Mouse (Mus musculus): ENCODE data around the gene Cnot2.

The Cnot2 gene

DNA sequence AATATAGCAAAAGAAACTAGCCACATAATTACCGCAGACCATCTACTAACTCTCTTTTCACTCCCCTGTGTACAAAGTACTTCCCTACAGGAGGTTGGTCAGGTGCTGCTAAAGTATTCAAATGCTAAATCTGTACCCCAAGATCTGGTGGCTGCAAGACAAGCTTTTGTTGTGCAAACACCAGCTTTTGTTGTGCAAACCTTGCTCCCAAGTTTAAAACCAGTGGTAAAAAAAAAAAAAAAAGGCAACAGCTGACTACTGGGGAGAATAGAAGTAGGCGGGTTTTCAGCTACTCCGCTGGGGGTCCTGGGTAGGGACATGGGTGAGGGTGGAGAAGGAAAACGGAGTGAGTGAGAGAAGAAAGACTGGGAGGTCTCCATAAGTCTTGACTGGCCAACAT, 19.1 kb downstream of the Cnot2 start:
- no peak for DNase-seq

DNA sequence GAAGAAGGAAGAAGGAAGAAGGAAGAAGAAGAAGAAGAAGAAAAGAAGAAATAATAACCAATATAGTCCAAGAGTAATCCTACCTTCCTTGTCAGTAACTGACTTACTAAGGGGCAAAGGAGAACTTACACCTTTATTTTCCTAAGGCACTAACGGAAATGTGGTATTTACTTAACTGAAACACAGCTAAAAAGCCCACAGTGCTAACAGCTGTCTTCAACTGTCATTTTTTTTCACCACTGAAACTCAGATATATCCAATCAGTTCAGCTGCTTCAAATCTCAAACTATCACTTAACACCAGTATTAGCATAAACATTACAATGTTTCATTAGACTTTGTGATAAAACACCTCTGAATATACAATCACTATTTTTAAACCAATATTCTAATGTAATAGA, 22.1 kb downstream of the Cnot2 start:
- no peak for DNase-seq

DNA sequence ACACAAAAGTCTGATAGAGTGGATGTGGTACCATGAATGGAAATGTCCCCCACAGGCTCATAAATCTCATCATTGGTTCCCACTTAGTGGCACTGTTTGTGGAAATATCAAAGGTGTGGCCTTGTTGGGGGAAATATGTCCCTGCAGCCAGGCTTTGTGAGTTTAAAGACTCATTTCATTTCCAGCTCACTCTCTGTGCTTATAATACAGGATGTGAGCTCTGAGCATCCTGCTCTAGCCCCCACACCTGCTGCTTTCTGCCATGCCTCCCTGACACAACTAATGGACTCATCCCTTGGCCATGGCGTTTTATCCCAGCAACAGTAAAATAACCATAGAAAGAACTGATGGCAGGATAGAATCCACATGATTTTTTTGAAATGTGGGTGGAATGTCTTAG, 24.1 kb downstream of the Cnot2 start:
- DNase-seq: no peak

DNA sequence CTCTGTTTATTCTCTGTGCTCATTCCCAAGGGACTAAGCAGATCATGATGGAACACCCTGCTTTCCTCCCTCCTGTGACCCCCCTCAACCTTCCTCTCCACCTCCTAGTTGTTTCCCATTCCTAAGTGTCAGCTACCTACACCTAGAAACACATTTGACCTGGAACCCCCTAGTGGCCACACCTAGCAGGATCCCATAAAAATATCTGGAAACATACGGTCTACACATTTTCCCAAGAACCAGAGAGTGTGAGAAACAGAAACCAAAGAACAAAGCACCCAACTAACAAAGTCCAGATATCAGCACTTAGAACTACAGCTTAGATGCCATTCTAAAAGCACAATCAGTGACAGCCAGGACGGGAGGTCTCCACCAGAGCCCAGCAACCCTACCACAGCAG, 26.9 kb downstream of the Cnot2 start:
- DNase-seq: no peak

DNA sequence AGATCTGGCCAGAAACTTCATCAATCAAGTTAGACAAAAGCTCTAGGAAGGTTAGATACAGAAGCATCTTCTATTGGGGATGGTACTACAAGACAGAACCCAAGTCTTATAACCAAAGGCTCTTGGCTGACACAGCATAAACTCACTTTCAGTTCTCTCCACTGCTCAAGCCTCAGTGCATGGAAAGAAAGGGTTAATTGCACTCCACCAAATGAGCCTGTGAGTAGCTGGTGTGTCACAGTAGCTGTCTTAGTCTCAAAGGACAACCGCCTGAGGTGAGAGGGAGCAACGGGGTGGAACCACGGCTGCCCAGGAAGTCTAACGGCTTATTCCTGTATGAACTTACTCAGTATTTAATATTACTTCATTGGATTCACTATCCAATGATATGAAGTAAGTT, 33.4 kb downstream of the Cnot2 start:
- DNase-seq: no peak

DNA sequence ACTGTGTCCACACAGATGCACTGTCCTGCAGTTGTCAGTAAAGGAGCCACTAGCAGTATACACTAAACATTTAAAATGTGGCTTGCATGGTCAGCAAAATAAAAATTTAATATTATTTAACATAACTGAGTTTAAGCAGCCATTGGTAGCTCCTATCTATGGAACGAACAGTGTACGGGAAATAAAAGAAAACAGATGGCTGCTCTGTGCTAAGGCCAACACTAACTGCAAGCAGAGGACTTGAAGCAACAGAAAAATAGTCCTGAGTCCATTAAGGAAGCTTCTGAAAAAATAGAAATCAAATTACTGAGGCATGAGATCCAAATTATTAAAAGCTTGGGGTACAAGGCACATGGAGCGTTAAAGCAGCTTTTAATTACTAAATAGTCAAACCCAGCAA, 35.1 kb downstream of the Cnot2 start:
- no peak for DNase-seq

DNA sequence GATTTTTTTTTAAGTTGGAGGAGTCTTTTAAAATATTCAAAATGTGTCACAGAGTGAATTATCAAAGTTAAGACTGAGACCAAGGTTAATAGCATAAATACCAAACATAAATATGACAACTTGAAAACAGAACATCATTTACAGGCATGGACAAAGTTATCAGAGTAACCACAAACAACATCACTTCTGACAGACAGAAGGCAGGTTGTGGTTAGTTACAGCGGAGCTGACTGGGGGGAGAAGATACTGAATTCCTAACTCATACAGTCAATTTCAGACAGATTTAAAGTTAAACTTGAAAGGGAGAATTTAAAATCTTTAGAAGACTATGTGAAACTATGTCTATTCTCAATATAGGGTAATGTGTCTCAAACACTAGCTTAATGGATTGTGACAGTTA, 38.2 kb downstream of the Cnot2 start:
- DNase-seq: no peak

DNA sequence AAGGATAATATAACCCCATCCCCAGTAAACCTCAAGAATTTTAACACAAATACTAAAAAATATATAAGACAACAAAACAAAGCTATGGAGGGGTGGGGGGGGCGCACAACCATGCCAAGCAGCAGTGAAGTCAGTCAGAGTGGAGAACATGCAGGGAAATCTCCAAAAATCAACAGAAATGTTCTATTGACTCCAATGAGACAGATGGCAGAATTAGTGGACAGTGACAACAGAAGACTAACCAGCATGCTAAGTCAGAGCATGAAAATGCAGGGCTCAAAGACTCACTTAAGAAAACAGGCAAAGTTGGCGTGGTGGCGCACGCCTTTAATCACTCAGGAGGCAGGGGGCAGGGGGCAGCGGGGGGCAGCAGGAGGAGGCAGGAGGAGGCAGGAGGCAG, 40.6 kb downstream of the Cnot2 start:
- DNase-seq: no peak

DNA sequence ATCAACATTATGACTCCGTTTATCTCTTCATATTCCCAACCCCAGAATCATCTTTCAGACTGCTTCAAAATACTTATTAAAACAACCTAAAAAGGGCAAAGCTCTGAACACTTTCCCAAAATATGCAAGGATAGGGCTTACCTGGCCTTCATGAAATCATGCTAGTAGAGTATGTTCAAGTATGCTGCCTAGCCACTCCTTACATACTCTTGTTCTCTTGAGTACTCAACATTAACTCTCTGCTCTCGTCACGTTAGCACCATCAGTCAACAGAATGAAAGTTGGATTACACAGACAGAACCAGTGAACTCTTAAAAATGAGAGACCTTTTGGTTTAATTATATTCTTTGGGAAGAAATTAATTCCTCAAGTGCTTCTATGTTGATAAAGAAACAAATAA, 43.8 kb downstream of the Cnot2 start:
- DNase-seq: no peak

DNA sequence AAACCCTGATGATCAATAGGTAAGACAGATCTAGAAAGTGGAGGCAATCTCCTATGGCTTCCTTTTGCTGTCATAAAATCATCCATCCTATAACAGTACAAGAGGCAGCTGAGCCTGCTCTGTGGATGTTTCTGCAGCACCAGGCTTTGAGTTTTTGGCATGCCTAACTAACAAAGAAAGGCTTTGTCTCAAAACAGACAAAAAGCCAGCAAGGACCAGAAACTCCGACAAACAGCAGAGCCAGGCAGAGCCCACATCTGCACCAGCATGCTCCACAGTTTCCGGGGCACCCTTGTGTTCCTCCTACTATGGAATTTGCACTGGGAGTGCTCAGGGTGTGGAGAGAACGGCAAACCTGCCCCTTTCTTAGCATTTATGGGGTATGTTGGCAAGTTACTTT, 47.0 kb downstream of the Cnot2 start:
- DNase-seq: no peak

DNA sequence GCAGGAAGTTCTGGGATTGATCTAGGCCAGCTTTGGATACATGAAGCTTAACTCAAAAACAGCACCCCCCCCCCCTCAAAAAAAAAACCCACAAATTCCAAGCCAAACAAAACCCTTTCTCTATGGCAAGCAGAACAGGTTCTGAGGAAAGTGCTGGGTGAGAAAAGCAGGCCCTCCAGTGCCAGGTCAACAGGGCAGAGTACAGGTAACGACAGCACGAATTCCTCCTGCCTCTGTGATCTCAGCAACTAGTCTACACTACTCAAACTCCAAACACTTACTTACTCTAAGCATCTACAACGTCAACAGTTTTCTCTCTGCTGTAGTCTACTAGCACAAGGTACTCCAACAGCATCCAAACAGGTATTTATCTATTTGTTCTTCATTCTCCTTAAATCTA, 48.8 kb downstream of the Cnot2 start:
- no peak for DNase-seq

DNA sequence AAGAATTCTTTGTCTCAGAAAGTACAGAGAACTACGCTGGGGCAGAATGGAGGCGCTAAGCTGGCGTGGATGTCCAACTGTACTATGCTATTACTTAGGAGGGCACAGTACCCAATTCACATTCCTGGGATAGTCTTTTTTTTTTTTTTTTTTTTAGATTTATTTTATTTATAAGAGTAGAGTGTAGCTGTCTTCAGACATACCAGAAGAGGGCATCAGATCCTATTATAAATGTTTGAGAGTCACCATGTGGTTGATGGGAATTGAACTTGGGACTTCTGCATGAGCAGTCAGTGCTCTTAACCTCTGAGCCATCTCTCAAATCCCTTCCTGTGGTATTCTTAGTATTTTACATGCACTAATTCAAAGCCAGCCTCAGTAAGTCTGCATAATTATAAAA, 50.2 kb downstream of the Cnot2 start:
- DNase-seq: no peak

DNA sequence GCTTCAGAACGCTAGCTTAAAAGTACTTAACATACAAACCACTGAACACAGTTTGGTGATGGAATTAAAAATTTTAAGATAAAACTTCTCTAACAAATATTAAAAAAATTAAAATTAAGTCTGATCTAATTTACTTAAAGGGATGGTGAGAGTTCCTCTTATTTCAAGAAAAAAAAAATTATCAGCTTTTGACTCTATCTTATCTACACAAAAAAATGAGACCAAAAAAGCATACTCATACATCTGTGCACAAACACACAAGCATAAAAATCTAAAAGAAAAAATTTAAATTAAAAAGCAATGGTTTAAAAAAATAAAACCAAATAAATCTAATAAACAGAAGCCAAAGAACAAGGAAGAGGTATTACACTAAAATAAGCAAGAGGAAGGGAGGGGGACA, 61.7 kb downstream of the Cnot2 start:
- DNase-seq: no peak

DNA sequence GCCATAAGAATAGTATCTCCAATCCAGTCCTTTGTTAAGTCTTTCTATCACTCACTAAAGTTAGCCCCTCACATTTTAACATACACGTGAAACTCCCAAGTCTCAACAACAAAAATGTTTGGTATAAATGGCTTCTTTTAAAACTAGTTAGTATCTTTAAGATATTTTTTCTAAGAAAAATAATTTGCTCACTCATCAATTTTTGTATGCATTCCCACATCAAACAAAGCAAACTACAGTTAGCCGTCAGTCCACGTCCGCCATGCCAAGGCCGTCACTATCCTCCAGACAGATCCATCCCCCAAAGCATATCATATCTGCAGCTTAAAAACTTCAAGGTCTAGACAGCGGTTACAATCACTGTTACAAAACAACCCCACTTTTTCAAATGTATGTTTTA, 65.7 kb downstream of the Cnot2 start:
- no peak for DNase-seq

DNA sequence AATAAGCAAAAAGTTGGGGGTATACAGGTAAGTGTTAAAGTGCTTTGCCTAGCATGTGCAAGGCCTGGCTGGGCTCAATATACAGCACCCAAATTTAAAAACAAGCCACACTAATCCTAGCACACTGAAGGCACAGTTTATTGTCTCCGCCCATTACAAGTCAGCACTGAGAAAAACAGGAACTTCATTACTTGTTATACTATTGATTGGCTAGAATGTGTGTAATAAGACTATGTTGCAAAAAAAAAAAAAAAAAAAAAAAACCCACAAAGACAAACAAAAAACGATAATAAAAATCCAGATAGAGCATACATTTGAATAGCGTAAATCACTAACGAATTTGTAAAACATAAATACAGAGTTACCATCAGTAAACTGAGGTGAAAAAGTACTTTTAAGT, 66.2 kb downstream of the Cnot2 start:
- DNase-seq: no peak

DNA sequence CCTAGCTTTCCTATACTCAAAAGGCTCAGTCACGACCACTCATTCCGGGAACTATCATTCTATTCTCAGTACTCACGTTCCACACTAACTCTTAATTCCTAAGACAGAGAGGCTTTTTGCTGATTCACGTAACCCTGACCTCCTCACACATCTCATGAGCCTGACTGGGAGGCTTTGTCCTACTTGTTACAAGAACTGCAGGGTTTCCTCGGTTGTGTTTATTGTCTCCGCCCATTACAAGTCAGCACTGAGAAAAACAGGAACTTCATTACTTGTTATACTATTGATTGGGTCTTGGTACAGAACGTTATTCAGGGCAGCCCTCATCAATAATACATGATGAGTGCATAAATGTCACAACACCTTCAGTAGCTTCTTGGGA, 68.1 kb downstream of the Cnot2 start:
- no peak for DNase-seq

DNA sequence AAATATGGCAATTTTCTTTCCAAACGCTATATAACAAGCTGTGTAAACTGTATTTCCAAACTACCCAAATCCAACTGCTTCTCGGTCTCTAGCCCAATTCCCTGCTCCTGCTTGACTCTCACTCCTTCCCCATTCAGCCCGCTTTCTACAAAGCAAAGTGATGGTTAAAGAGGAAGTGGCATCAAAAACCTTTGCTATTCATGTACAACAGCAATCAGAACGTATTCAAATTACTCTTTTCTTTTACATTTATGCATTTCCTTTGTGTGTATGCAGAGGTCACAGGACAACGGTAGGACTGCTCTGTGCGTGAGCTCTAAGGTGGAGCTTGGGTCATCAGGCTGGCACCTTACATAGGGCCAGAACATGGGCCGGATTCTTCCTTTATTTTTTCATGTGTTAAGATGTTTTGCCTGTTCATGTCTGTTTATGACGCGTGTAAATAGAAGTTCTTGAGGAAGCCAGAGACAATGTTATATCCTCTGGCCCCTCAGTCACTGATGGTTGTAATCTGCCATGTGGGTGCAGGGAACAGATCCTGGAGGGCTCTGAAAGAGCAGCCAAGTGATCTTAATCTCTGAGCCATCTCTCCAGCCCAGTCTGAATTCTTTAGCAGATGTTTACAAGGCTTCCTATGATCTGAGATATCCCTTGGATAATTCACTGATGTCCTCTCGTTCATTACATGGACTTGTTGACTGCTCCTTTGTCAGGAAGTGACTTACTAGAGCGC, 68.6 kb downstream of the Cnot2 start:
- DNase-seq: no peak

DNA sequence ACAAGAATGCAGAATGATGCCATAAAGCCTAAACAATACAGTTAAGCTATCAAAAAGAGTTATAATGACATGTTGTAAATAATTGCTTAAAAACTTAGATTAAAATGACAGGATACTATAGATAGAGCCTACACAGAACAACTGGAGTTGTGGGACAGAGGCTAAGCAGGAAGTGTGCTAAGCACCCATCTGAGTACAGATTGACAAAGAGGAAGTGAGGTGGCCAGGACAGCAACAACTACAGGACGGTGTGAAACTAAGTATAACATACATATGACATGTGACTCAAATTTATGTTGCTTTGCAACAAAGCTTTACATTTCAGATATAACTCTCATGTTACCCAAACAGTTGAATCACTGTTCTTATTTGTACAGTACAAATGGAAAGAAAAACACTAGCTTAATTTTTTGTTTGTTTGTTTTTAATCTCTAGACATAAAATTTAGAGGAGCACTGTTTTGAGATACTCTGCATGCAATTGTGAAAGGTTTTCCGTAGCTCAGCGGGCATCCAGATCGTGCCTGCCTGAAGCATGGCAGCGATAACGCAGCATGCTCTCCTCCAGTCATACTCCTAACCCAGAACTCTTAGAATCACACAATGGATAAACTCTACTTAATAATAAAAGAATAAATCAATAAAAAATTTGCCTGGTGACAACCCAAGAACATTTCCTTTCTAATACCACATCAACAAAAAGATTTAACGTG, 75.9 kb downstream of the Cnot2 start:
- no peak for DNase-seq

DNA sequence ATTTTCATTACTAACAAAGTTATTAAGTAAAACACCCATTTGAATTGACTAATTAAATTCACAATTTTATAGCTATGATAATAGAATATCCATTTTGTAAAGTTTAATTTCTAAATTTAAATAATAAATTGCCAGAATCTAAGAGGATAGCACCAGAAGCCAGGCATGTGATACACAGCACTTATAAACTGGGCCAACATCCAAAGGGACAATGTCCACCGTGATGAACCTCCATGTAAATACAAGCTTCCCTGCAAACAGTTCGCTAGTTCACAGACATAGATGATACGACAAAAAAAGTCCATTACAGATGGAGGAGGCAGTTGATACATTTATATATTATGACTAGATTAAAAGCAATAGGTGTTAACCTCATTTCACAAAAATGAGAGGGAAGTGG, 88.5 kb downstream of the Cnot2 start:
- no peak for DNase-seq

DNA sequence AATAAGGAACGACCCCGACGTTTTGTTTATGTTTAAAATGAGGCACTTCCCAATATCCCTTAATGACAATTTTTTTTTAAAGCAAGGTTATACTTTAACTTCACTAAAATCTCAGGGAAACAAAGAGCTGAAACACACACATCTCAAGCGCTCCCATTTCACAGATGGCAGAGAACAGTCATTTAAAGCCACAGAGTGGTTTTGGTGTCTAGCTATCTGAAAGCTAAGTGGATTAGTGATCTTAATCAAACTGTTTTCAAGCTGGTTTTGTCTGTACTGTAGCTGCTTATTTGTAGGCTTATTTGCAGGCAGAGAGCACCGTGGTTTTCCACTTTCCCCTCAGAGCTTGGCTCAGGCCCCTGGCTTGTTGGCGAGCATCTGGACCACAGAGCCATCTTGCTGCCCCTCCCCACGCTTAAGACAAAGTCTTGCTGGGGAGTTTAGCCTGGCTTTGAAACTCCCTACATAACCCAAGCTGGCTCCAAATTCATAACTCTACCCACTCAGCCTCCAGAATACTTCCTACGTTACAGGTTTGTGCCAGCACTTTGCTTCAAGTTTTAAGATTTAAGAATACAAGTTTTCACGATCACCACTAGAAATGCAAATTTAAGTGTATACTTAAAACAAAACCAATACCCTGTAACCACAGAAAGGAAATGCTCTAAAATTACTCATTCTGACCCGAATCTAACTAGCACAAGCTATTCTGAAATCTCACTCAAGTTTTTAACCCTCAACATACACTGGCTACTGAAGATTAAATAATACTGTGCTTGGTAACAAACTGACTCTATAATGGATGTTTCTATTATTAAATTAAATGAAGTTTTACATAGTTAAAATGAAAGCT, 94.2 kb downstream of the Cnot2 start:
- DNase-seq: no peak

DNA sequence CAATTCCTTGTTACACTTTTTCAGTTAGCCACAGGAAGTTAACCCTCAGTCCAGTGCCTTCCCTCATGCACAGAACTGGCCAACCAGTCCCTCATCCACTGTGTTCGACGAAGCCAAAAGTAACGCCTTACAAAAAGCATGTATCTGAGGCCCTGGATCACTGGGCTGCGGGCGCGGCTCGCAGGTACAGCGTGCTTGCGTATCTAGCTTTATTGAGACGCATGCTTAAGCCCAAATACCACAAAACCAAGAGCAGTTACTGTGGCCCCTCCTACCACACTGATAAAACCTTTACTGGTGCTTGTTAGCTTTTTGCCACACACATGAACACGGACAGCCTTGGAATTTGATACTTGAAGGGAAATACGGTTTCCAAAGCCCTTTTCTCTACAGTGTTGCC, 99.4 kb downstream of the Cnot2 start:
- no peak for DNase-seq

DNA sequence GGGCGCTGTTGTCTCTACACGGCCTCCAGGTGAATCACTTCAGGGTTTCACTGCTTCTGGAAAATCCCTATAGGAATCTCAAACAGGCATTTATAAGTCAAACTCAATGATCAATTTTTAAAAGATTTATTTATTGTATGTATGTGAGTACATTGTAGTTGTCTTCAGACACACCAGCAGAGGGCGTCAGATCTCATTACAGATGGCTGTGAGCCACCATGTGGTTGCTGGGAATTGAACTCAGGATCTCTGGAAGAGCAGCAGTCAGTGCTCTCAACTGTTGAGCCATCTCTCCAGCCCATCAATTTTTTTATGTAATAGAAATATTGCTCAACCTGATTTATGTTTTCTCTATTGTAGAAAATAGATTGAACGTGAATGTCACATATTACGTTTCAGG, 100.3 kb downstream of the Cnot2 start:
- DNase-seq: no peak

DNA sequence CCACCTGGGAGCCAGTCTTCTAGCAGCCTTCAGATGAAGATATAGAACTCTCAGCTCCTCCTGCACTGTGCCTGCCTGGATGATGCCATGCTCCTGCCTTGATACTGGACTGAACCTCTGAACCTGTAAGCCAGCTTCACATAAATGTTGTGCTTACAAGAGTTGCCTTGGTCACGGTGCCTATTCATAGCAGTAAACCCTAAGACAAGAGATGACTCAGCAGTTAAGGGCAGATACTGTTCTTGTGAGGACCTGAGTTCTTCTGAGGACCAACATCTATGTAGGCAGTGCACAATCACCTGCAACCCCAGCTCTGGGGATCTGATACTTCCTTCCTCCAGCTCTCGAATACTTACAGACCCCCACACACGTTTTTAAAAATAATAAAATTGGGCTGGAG, 104.8 kb downstream of the Cnot2 start:
- DNase-seq: no peak

DNA sequence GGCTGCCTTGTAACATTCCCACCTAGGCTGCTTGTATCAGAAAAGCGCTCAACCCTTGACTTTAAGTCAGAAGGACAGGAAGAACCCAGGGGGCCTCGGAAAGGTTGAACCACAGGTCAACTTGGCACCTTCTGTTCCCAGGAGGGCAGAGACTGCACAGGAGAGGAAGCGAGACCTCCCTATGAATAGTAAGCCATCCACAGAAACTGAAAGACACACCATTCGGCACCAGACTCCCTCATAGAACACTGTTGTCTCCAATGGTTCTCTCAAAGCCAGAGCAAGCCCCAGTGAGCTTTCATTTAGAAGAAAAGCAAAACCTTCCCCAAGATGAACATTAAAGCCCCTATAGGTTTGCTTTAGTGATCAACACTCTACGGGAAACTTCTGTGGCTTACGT, 105.6 kb downstream of the Cnot2 start:
- DNase-seq: no peak
